Mouse (Mus musculus) brain, embryonic 18.5 days (tissue): ENCODE data around the gene Asns.
A peak's percentile ranks its signal among the peaks of the same experiment; 100 is the strongest.

ENCODE experiments used
- DNase-seq: peaks from one replicate; pipeline ENCODE4 v3.0.0-alpha.2; 2012; ENCODE audit warnings: low read depth, low spot score

Asns gene

DNA sequence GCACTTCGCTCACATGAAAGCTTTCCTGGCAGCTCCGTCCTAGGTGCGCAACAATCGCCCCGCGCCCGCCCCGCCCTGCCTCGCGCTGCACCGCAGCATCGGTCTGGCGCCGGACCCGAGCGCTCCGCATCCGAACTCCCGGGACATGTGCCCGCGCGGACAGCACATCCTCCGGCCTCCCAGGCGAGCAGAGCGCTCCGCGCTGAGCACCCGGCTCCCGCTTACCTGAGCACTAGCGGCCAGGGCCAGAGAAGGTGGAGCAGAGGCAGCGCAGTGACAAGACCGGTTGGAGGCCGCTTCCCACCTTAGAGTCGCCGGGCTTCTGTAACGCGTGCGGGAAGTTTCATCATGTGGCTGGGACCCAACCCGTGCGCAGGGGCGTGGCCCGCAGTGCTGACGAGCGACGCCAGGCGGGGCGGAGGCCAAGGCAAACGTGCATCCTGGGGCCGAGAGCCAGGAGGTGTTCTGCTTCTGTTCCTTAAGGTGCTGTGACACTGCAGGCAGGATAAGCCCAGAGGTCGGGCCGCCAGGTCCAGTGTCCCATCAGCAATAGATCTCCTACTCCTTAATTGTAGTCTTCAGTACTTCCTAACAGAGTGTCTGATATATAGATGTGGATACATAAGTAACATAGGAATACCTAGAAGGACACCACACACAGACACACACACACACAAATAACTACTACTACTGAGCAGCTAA lies at the start of gene Asns:
TSS of gene Asns (minus strand) at position 371 of the 702 bp plus-strand sequence.
- peak; percentile 57 for DNase-seq

DNA sequence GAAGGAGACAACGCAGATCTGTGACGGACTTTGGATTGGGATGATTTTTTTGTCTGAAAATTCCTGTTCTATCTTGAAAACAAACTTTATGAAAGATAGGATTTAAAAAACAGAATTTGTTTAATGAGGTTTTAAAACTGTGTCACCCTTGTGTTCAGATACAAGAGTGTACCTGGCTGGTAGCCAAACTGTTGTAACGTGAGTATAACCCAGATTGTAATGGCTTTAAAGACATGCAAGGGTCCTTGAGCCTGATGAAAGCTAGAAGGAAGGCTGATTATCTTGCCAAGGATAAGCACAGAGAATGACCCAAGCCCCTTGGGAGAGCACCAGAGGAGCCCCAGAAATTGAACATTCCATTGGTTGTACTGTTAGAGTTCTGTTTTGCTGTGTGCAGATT lies 48.7 kb upstream of the Asns start:
- no peak for DNase-seq

DNA sequence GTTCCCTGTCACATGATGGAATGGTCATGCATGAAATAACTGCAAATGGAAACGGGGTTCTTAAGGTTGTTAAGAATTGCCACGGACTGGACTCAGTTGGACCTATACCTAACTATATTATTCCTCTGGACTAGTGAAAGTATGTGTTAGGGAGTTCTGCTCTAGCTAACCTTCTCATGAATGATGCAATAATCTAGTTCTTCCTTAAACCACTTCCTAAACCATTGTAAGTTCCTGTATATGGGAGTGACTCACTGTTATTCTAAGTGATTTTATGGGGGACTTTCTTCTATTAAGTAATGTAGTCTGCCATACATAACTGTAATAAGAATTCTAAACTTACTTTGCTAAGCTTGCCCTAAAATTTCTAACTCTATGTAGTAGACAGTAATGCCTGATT lies 44.8 kb upstream of the Asns start:
- no peak for DNase-seq

DNA sequence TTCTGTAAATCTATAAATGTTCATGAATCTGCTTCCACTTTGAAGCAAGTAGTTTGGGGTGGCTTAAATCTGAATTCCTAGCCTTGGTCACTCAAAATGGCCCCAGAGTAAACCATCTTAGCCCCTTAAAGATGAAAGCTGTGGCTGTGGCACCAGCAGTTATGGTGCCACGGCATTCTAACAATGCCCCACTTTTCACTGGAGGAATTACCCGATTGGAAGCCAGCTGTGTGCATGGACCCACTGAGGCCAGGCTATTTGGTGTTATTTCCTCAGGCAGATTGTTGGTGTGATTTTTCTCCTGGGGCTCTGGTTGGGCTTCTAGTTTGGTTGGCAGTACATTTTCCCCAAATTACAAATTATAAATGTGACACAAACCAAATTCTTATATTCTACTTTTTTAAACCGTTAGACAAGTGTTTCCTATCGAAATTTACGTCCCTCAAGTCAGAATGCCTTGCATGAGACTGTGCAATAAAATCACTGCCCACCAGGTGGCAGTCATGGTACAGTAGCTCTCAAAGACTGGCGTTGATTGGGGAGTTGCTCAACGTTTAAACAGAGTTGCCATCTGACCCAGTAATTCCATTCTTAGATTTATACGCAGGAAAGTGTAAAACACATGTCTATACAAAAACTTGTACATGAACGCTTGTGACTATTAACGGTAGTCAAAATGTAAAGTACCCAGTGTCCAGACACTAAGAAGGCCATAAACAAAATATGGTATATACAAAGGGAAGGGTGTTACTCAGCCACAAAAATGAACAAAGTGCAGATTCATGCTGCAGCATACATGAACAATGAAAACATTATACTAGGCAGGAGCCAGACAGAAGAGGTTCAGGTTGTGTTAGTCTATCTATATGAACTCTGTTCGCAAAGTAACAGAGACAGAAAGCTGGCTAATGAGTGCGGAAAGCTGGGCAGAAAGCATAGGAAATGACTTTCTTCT lies 40.0 kb upstream of the Asns start:
- DNase-seq = peak; percentile 72

DNA sequence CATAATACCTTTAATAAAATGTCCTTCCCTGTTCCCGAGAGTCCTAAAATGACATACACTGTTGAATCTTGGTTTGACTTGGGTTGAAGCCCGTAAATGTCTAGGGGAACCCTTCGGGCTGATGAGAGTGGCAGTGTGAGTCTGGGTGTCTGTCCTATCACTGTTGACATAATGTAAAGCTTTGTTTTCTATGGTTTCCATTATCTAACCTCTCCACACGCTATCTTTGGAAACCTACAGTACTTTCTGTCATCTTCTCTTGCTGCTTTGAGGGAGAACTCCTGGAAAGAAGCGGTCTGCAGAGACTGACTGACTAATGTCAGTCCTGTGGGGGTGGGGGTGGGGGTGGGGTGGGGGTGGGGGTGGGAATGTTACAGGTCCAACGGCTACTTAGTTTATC lies 39.0 kb upstream of the Asns start:
- DNase-seq = no peak

DNA sequence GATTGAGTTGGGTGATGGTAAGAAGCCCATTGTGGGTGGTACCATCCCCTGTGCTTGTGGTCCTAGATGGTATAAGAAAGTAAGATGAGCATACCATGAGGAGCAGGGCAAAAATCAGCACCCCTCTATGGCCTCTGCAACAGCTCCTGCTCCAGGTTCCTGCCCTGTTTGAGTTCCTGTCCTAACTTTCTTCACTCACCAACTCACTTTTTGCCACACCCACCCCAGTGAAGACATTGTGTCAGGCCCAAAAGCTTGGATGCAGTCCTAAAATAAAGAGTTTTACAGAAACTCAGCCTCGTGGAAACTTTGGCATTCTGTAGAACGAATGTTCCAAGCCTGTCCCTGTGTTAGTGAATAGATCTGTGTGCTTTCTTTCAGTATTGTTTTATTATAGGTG lies 36.1 kb upstream of the Asns start:
- no peak for DNase-seq

DNA sequence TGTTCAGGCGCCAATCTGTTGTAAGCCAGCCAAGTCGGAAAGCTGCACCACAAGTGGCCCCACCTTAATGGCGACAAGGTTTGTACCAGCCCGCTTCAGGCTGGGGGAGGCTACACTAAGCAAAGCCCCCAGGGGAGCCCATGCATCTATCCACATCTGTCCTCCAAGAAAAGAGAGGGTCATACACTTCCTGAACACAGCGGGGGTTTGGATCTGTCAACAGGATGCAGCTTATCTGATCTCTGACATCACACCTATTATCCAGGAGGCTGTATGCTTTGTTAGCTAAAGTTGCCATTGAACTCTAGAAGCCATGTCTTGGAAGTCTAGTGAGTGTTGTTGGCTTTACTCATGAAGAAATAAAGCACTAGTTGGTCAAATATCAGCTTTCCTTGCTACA lies 35.2 kb upstream of the Asns start:
- DNase-seq = no peak

DNA sequence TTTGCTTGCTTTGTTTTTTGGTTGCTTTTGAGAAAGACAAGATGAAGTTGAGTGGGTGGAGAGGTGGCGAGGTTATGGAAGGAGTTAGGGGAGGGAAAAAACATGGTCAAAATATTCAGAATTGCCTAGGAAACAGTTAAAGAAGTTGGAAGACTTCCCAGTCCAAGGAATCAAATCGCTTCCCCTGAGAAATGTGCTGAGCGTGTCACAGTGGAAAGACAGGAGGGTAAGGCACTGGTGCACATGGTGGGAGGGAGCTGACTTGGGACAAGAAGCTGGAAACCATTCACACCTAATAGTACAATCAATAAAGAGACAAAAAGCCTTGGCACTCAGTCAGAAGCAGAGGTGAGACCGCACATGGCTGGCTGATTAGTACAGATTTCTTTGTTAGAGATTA lies 23.2 kb upstream of the Asns start:
- DNase-seq = no peak

DNA sequence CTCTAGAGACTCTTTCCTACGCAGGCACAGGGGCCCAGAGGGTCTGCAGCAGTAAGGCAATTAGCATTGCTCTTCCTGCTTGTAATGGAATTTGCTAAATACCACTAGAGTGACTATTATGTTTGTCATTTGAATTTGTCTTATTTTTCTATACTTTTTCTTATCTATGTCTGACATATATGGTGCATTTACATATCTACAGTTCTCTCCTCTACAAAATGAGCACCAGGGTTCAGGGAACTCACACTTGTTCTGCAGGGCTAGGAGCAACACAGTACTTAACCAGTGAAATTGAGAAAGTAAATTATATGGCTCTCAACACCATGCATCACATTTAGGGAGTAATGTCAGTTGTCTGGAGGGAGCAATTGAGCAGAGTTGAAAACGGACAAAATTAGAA lies 21.2 kb upstream of the Asns start:
- no peak for DNase-seq

DNA sequence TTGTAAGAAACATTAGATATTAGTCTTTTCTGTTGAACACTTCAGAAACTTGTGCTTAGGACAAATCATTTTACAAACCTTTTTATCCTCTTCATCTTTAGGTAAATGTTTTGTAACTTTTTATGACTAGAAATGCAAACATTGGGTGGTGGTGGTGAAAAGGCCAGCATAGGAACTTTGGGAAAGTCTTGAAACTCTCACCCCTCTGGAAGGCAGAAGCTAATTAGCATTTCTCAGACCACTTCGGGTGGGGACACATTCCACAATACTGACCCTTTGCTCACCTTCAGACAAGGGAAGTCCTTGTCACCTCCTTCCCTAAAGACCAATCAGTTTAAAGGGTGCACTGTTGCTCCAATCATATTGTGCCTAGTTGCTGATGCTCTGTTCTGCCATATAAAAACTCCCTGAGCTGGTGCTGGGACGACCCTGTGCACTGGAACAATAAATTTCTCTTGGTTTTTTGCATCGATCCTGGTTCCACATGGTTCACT lies 18.8 kb upstream of the Asns start:
- DNase-seq = no peak

DNA sequence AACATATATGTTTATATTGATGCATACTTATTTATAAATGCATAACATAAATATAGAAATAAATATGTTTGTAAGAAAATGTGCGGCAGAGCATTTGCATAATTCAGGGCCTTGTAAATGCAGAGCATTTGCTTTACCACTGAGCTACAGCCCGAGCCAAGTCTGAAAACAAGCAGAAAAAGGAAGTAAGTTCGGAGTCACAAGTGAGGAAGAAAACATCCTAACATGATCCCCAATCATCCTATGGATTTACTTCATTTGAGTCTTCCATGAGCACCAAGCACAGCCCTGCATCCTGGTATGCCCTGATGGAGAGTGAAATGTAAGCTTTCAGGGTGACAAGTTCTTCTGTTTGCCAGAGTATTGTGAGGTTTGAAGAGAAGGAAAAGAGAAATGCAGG lies 15.2 kb upstream of the Asns start:
- no peak for DNase-seq

DNA sequence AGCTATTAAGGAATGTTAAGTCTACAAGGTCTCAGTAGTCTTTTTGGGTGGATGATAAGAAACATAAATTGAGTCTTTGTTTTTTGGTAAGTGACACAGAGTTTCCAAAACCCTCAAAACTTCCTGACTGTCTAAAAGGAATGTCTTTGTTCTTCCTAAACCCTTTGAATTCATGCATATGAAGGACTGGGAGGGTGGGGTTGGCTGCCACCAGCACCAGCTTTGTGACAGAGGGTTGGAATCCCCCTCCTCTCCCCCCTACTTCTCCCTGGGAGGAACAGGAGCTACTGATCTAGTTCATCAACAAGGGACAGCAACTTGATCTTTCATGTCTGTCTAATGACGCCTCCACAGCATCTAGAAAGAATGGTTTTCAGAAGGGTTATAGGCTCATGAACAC lies 13.7 kb upstream of the Asns start:
- no peak for DNase-seq

DNA sequence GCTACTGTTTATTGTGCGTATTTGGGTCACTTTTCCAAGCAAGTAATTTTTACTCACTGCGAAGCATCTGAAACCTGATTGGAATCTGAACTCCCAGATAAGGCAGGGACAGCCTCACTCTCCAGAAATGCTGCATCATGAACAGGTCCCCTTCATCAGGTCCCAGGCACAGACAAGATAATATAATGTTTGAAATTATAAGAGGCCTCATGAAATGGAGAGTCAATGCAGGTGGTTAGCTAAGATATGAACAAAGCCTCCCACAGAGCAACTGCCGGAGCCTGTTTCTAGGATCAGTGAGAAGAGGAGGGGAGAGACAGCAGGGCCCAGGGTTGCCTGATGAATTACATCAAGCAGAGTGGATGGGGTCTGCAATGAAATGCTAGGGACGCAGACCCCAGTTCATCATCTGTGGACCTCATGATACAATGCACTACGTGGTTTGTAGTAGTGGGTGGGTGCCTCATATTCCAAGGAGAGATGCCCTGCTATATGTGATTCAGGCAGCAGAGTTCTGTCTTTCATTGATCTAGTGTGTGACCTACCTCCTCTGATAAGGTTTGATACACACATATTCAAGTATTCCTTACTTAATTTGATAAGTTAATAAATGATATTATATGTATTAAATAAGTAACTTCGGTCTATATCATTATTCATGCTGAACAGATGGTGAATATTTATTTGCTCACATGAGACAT lies 5.1 kb upstream of the Asns start:
- no peak for DNase-seq

DNA sequence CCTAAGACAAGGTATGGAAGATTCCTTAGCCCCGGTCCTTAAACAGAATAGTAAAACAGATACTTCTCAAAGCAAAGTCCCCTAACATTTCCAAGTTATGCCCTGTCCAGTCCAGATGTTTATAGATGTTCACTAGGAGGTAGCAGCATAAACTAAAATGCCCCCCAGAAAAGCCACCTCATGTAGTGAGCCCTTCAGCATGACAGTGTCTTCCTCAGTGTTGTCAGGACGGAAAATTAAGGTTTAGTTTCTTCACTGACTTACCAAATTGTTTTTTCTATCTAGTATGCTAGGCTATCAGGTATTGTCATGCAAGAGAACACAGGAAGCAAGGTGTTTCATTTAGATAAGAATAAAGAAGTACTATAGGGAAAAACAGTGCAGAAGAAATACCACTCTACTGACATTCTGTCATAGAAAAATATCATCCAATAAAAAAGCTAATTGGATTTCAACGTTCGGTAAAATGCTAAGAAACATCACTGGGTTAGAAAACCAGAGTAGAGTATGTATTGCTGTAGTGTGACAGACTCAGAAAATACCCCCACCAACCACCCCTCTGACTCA lies 4.1 kb upstream of the Asns start:
- DNase-seq = no peak

DNA sequence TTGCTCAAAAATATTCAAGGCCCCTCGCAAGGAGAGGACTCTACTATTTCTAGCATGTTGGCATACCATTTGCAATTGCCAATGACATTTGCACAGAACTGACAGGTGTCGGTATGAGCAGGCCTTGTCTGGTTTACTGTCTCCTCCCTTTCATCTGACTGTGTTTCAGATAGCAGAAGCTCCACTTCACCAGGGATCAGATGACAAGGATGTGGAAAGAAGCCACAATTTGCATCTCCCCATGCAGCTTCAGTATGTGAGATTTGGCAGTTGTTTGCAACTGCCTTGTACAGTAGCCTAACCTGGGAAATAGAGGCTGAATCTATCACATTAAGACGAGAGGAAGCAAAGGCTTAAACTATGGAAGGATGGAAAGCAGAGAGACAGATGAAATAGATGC lies 3.6 kb upstream of the Asns start:
- no peak for DNase-seq

DNA sequence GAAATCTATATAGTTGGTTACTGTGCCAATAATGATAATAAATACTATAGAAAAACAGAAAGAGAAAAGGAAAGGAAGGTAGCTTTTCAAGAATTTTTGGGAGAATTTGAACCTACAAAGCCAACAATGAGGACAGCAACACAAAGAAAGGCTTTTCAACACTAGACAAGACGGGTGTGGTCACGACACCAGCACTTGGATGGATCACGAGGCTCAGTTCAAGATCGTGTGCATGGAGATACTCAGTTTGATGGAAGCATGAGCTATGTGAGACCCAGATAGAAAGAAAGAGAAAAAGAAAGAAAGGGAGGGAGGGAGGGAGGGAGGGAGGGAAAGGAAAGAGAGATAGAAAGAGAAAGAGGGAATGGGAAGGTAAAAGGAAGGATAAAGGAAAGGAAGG lies 2.8 kb upstream of the Asns start:
- DNase-seq = no peak

DNA sequence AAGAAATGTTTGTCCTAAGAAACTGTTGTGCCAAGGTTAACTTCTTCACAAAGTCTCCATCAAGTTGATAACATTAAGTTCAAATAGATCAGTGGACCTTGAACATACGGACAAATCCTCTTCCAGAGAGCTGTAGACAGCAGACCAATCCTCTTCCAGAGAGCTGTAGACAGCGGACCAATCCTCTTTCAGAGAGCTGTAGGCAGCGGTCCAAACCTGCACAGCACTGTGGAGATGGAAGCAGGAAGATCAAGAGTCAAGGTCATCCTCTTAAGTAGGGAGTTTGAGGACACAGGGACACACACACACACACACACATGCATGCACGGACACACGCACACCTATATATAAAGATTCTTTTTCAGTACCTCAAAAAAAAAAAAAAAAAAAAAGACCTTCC lies 612 bp upstream of the Asns start:
- DNase-seq = no peak

DNA sequence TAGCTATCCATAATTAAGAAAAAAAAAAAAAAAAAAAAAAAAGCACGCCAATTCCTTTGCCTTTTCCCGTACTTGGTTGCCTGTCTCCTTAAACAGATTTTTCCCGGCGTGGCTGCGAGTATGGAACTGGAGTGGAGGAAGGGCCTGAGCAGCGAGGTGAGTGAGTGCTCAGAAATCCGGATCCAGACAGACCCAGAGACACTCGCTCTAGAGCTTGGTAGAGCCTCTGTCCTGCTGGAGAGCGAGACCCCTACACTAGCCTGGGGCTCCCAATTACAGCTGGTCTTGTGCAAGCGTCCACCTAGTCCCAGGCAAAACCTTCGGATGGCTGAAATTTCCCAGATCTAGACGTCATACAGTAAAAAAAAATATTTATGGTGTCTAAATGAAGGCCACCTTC lies 603 bp downstream of the Asns start:
- DNase-seq = peak; percentile 18

DNA sequence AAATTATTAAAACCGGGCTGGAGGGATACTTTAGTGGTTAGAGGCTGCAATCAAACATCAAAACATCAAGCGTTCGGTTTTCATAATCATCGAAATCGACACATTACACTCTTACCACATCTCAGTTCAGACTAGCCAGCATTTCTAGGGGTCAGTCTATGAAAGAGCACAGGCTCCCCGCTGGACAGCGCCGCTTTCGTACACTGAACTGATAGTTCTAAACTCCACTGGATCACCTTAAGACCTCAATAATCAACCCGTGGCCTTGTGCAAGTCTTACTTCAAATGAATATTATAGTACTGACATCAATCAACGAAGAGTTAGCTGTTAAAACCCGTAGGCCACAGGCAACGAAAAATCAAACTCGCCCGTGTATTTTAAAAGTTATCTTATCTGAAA lies 1.0 kb downstream of the Asns start:
- no peak for DNase-seq

DNA sequence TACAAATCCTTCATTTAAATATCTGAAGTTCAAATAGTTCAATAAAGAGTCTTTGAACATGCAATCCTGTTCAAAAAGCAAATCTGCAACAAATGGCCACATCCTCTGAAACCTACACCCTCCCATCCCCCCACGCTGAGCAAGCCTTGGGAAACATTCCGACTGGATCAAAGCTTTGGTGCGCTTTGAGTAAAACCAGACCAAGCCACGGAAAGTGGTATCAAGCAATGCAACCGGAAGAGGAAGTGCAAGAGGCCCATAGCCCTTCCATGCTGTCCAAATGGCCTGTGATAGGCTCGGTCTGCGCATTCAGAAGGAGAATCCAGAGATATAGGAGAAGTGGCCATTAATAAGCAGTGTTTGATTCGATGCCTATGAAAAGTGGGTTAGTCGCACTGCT lies 2.6 kb downstream of the Asns start:
- DNase-seq = no peak

DNA sequence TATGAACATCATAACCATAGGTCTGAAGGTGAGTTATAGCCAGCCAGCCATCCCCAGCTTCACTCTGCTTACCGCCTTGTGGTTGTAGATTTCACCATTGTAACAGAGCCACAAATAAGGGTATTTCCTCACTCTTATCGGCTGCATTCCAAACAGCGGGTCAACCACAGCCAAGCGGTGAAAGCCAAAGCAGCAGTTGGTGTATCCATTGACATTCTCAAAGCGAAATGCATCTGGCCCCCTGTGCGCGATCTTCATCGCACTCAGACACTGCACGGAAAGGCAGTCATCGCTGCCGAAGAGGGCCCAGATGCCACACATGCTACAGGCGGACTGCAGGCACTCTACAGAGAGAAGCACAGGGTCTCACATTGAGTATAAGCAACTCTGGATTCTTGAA lies 3.9 kb downstream of the Asns start:
- no peak for DNase-seq

DNA sequence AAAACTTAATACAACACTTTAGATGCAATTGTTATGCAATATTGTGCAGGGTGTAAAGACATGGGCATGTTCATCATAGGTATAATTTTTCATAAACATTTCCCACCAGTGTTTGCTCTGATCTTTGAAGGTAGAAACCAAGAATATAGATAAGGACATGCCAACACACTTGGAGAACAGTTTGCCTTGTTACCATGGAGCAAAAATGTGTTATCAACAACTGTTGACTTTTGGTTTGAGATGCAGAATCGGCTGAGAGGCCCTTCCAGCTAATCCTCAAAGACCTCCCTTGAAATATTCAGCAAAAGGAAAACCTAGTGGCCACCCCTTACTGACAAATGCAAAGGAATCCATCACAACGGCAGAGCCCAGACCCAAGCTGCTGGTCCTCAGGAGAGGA lies 7.0 kb downstream of the Asns start:
- no peak for DNase-seq
